Mouse (Mus musculus): ENCODE results near the gene Gm21970. TPM values are rescaled to one million over a fixed set of nuclear protein-coding genes. Genes with fewer than 3 reads are reported as not detected.

The Gm21970 gene
- not detected for total RNA-seq (2018; cell fraction: chromatin; rRNA removed)
- total RNA-seq (2018; cell fraction: cytosol; rRNA removed) = under 1 TPM in 8 of 26 experiments, not detected in 18; 0.23 to 0.80 (median 0.37) TPM
- total RNA-seq (2018; cell fraction: nucleus; rRNA removed) = 1 to 10 TPM in 1 of 26 experiments, not detected in 25; 1.6 TPM
- not detected in 3 replicates for polyA plus RNA-seq (2018)

- peaks cover 89% of the 10 kb centered on the region for H3K36me3 ChIP-seq (ENCODE audit: inconsistent target)
- H3K79me2 ChIP-seq (ENCODE audit: inconsistent target) = peaks cover 60% of the 10 kb centered on the region; the same call in 1 of the 2 replicates
- 95% methylated on average over 5 of the region's 5 CpGs for WGBS (ENCODE audit: missing documents)
- no peak within 1 kb of the TSS for H3K27ac ChIP-seq
- no peak within 1 kb of the TSS for H3K4me3 ChIP-seq (ENCODE audit: inconsistent target)
These were observed at the start of gene Gm21970 for GRCm38 (mm10) chr16:91391421-91391820. TSS of gene Gm21970 (plus strand) at chr16:91391721.

- no peaks in the 10 kb centered on the region for H3K79me2 ChIP-seq (ENCODE audit: inconsistent target)
- H3K36me3 ChIP-seq (ENCODE audit: inconsistent target) = no peaks in the 10 kb centered on the region
- no peak overlapping the region for H3K27ac ChIP-seq
- WGBS (ENCODE audit: missing documents) = 97% methylated on average over 9 of the region's 9 CpGs
- no peak overlapping the region for H3K4me3 ChIP-seq (ENCODE audit: inconsistent target)
These were observed 45.0 kb upstream of the Gm21970 start for GRCm38 (mm10) chr16:91346491-91346890.

GRCm38 (mm10) chr16:91347491-91348263 lies 43.8 kb upstream of the Gm21970 start:
- Histone ChIP-seq H3K4me3 (ENCODE audit: inconsistent target) (no peak overlapping the region), H3K27ac (peak overlapping the region; percentile 85)

GRCm38 (mm10) chr16:91348264-91348565 lies 43.3 kb upstream of the Gm21970 start:
- Histone ChIP-seq H3K4me3 (ENCODE audit: inconsistent target) (no peak overlapping the region), H3K36me3 (ENCODE audit: inconsistent target) (no peaks in the 10 kb centered on the region), H3K79me2 (ENCODE audit: inconsistent target) (no peaks in the 10 kb centered on the region), H3K27ac (peak overlapping the region; percentile 85)
- 83% methylated on average over 14 of the region's 14 CpGs for WGBS (ENCODE audit: missing documents)

More at GRCm38 (mm10) chr16:91347491-91348263, 43.8 kb upstream of the Gm21970 start:
- WGBS (ENCODE audit: missing documents) = 33% methylated on average over 20 of the region's 20 CpGs
- H3K36me3 ChIP-seq (ENCODE audit: inconsistent target) = no peaks in the 10 kb centered on the region
- no peaks in the 10 kb centered on the region for H3K79me2 ChIP-seq (ENCODE audit: inconsistent target)

- H3K4me3 ChIP-seq (ENCODE audit: inconsistent target) = no peak overlapping the region
- 82% methylated on average over 21 of the region's 28 CpGs for WGBS (ENCODE audit: missing documents)
- H3K36me3 ChIP-seq (ENCODE audit: inconsistent target) = no peaks in the 10 kb centered on the region
- H3K27ac ChIP-seq = 0 out of 2 replicates have a peak overlapping the region, but pooled peaks have one; percentile 85
- no peaks in the 10 kb centered on the region for H3K79me2 ChIP-seq (ENCODE audit: inconsistent target)
These were observed 42.8 kb upstream of the Gm21970 start for GRCm38 (mm10) chr16:91348588-91349330.

GRCm38 (mm10) chr16:91352084-91352562 lies 39.4 kb upstream of the Gm21970 start:
- H3K27ac ChIP-seq = peak overlapping the region; percentile 99
- 5% methylated on average over 7 of the region's 7 CpGs for WGBS (ENCODE audit: missing documents)
- no peaks in the 10 kb centered on the region for H3K79me2 ChIP-seq (ENCODE audit: inconsistent target)
- no peak overlapping the region for H3K4me3 ChIP-seq (ENCODE audit: inconsistent target)
- no peaks in the 10 kb centered on the region for H3K36me3 ChIP-seq (ENCODE audit: inconsistent target)

GRCm38 (mm10) chr16:91352749-91353148 lies 38.8 kb upstream of the Gm21970 start:
- Histone ChIP-seq H3K36me3 (ENCODE audit: inconsistent target) (no peaks in the 10 kb centered on the region), H3K27ac (peak overlapping the region; percentile 99), H3K4me3 (ENCODE audit: inconsistent target) (no peak overlapping the region), H3K79me2 (ENCODE audit: inconsistent target) (no peaks in the 10 kb centered on the region)
- WGBS (ENCODE audit: missing documents) = 40% methylated on average over 7 of the region's 7 CpGs

GRCm38 (mm10) chr16:91353177-91353576 lies 38.3 kb upstream of the Gm21970 start:
- Histone ChIP-seq H3K79me2 (ENCODE audit: inconsistent target) (no peaks in the 10 kb centered on the region), H3K4me3 (ENCODE audit: inconsistent target) (no peak overlapping the region), H3K36me3 (ENCODE audit: inconsistent target) (no peaks in the 10 kb centered on the region), H3K27ac (peak overlapping the region; percentile 99)
- 93% methylated on average over 6 of the region's 6 CpGs for WGBS (ENCODE audit: missing documents)

- H3K27ac ChIP-seq = peak overlapping the region; percentile 99
- no peak overlapping the region for H3K4me3 ChIP-seq (ENCODE audit: inconsistent target)
- WGBS (ENCODE audit: missing documents) = 43% methylated on average over 4 of the region's 5 CpGs
- H3K36me3 ChIP-seq (ENCODE audit: inconsistent target) = no peaks in the 10 kb centered on the region
- no peaks in the 10 kb centered on the region for H3K79me2 ChIP-seq (ENCODE audit: inconsistent target)
These were observed 37.9 kb upstream of the Gm21970 start for GRCm38 (mm10) chr16:91353638-91354037.

- peak overlapping the region; percentile 99 for H3K27ac ChIP-seq
- H3K4me3 ChIP-seq (ENCODE audit: inconsistent target) = no peak overlapping the region
- H3K79me2 ChIP-seq (ENCODE audit: inconsistent target) = no peaks in the 10 kb centered on the region
- no peaks in the 10 kb centered on the region for H3K36me3 ChIP-seq (ENCODE audit: inconsistent target)
- WGBS (ENCODE audit: missing documents) = 2% methylated on average over 4 of the region's 4 CpGs
These were observed 36.9 kb upstream of the Gm21970 start for GRCm38 (mm10) chr16:91354599-91354998.

- WGBS (ENCODE audit: missing documents) = under 1% methylated on average over 12 of the region's 12 CpGs
- Histone ChIP-seq H3K36me3 (ENCODE audit: inconsistent target) (no peaks in the 10 kb centered on the region), H3K4me3 (ENCODE audit: inconsistent target) (no peak overlapping the region), H3K27ac (peak overlapping the region; percentile 99), H3K79me2 (ENCODE audit: inconsistent target) (no peaks in the 10 kb centered on the region)
These were observed 36.4 kb upstream of the Gm21970 start for GRCm38 (mm10) chr16:91355160-91355559.

- WGBS (ENCODE audit: missing documents) = 93% methylated on average over 10 of the region's 10 CpGs
- Histone ChIP-seq H3K27ac (peak overlapping the region; percentile 99), H3K4me3 (ENCODE audit: inconsistent target) (no peak overlapping the region), H3K36me3 (ENCODE audit: inconsistent target) (no peaks in the 10 kb centered on the region), H3K79me2 (ENCODE audit: inconsistent target) (no peaks in the 10 kb centered on the region)
These were observed 34.6 kb upstream of the Gm21970 start for GRCm38 (mm10) chr16:91356760-91357525.

GRCm38 (mm10) chr16:91357526-91357900 lies 34.0 kb upstream of the Gm21970 start:
- no peaks in the 10 kb centered on the region for H3K36me3 ChIP-seq (ENCODE audit: inconsistent target)
- H3K4me3 ChIP-seq (ENCODE audit: inconsistent target) = no peak overlapping the region
- H3K79me2 ChIP-seq (ENCODE audit: inconsistent target) = no peaks in the 10 kb centered on the region
- H3K27ac ChIP-seq = peak overlapping the region; percentile 99
- 95% methylated on average over 9 of the region's 10 CpGs for WGBS (ENCODE audit: missing documents)

- Histone ChIP-seq H3K27ac (peak overlapping the region; percentile 70), H3K36me3 (ENCODE audit: inconsistent target) (no peaks in the 10 kb centered on the region), H3K79me2 (ENCODE audit: inconsistent target) (no peaks in the 10 kb centered on the region), H3K4me3 (ENCODE audit: inconsistent target) (no peak overlapping the region)
- WGBS (ENCODE audit: missing documents) = 41% methylated on average over 8 of the region's 8 CpGs
These were observed 33.0 kb upstream of the Gm21970 start for GRCm38 (mm10) chr16:91358555-91358954.
